Mouse (Mus musculus) R1 (cell line): Measurements from ENCODE around the gene Pank2.
A peak's percentile ranks its signal among the peaks of the same experiment; 100 is the strongest.
"Not testable (repeated sequence)": the region's sequence is repeated elsewhere in the genome, so short reads cannot be mapped to it uniquely, and the experiment has no call there.

Source experiments
- DNase-seq: peaks from one replicate; pipeline ENCODE4 v3.0.0-alpha.2; 2018; ENCODE audit warnings: low read depth, low spot score

Pank2 gene

DNA sequence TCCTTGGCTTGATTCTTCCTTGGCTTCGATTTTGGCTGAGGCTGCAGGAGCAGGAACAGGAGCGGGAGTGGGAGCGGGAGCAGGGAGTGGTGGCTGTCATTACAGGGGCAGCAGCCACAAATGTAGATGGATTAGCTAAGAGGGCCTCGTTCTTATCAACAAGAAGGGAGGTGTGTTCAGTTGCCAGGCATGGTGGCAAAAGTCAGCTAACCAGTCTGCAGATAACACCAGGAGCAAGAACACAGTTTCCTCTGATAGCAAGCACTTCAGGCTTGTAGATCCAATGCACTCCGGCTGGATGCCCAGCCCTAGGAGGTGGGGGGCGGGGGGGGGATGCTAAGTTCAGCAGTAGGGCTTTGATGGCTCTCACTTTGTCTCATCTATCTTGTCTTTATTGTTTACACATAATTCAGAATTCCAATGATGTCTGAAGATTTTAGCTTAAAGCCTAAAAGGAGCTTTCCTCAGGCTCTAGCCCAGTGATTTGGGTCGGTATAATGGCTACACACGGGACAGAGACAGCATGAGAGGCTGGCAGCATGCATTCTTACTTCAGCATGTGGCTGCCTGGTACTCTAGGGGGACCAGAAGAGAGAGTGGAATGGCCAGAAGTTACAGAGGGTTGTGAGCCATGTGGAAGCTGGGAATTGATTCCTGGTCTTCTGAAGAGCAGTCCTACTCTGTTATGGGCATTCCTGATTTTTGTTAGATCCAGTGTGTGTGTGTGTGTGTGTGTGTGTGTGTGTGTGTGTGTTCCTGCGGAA lies 1.6 kb upstream of the Pank2 start:
- DNase-seq = no peak

DNA sequence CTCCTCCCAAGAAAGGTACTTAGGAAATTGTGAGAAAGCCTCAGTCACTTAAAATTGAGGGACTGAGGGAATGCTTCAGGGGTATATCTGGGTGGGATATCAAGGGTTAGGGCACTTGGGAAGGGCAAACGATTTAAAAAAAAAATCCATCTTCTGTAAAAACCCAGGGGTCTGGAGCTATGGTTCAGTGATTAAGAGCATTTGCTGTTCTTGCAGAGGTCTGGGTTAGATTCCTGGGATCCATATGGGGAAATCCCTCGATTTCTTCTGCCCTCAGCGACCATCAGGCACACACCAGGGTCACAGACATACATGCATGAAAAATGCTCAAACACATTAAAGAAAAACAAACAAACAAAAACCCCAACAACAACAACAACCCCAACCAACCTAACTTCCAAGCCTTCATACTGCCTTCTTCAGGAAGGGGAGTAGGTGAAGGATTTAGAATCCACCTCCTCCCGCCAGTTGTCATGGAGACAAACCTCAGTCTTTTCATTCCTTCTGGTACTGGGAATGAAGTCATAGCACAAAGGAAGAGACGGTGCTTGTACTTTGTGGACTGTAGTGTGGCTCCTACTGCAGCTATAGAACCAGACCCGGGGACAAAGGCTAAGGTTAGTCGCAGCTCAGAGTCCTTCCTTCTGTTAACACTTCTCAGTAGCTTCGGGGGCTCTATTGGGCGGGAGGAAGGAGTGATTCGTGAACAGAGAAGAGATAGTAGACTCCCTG lies 648 bp upstream of the Pank2 start:
- DNase-seq = peak; percentile 95

DNA sequence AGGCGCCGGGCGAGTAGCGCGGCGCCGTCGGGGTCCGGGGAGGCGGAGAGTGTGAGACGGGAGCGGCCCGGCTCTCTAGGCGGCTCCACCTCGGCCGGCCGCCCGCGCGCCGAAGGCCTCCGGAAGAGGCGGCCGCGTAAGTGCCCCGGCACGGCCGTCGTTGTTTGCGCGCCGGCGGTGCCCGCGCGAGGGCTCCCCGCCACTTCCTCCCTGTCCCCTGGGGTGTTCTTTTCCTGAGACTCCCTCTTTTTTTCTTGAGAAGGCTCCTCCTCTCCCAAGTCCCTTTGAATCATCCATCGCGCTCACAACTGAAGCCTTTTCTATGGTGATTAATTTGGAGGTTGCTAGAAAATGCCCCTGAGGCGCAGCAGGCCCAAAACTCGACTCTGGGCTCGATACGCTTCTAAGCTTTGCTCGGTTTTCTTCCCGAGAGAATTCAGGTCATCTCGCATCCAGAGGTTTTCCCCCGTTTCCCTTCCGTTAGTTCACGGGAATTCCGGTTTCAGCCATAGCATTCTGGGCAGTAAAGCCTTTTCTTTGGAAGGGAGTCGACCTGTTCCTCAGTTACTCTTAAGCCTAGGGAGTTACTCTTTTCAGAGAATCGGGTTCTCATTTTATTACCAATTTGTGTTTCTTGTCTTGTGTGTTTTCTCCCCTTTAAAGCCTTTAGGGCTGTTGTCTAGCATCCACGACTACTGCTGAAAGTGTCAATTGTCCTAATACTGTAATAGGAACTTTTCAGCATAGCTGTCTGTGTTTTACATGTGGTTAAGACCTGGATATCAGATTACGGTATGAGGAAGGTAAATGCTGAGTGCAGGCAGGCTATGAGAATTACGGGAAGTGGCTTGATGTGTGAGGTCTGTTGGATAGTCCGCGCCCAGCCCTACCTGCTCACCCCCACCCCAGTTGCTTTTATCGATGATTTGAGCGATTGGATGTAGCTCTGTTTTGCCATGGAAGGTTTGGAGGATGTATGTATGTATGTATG lies 680 bp downstream of the Pank2 start:
- peak; percentile 68 for DNase-seq

DNA sequence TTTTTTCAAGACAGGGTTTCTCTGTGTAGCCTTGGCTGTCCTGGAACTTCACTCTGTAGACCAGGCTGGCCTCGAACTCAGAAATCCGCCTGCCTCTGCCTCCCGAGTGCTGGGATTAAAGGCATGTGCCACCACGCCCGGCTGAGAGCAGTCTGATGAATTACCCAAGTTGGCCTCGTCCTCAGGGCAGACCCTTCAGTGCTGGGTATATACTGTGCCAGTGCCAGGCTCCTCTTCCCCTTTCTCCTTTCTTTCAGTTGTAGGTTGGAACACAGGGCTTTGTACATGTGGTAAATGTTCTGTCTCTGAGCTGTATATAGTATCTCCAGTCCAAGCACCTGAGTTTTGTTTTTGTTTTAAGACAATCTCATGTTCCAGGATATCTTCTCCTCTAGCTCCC lies 1.7 kb downstream of the Pank2 start:
- DNase-seq = no peak

DNA sequence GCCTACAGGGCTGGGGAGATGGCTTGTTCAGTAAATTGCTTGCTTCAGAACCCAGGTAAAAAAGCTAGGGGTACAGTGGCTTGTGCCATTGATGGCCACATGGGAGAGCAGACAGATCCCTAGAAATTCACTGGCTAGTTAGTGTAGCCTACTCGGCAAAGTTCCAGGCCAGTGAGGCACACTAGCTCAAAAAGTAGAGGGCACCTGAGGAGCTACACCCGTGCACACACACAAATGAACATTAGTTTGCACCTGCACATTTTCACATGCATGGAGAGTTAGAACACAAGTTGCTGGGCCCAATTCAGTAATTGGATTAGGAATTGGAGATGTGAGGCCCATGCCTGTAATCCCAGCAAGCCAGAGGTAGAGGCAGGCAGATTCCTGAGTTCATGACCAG lies 2.8 kb downstream of the Pank2 start:
- DNase-seq = no peak

DNA sequence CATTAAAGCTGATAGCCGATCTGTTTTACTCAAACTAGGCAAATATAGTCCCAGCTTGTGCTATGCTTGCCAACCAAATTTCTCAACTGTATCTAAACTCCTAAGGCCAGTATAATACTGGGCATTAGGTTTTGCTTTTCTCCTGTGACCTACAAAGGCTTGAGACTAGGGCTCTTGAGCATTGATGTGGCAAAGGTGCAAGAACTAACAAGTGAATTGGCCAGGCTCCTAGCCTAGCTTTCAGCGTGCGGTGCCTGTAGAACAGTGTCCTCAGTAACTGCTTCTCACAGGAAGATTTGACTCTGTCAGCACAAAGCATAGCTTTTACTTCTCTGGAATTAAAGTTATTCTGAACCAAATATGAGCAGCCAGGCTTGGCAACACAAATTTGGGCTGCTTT lies 13.2 kb downstream of the Pank2 start:
- no peak for DNase-seq

DNA sequence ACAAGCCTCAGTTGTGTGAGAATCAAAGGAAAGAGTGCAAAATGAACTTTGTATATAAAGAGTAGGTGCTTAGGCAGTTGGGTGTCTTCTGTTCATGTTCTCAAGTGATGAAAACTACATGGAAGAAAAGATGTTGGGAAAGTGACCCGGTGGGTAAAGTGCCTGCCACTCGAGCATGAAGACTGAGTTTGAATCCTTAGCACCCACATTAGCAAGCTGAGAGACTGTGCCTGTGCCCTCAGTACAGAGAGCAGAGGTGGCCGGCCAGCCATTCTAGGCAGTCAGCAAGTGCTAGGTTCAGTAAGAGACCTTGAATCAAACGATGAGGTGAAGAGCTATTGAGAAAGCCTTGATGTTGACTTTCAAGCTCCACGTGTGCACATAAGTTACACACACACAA lies 14.4 kb downstream of the Pank2 start:
- DNase-seq = no peak

DNA sequence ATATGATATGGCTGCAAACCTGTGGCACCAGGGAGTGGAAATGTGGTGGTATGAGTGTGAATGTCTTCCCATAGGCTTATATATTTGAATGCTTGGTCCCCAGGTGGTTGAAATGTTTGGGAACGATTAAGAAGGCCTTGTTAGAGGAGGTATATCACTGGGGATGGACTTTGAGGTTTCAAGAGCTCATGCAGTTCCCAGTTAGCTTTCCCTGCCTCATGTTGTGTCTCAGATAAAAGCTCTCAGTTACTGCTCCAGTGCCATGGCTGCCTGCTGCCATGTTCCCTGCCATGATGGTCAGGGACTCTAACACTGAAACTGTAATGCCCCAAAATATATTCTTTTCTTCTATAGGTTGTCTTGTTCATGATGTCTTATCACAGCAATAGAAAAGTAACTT lies 19.3 kb downstream of the Pank2 start:
- DNase-seq = no peak

DNA sequence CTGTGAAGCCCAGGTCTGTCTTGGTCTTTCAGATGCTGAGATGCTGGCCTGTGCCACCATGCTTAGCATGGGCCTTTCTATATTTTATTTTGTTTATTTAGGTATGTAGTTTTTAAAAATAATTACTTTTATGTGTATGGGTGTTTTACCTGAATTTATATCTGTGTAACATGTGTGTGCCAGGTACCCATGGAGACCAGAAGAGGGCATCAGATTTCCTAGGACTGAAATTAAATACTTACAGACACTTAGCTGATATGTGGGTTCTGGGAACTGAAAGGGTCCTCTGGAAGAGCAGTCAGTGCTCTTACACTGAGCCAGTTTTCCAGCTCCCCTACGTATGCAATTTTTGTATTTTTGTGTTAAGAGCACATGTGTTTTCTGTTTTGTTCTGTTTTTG lies 24.0 kb downstream of the Pank2 start:
- no peak for DNase-seq

DNA sequence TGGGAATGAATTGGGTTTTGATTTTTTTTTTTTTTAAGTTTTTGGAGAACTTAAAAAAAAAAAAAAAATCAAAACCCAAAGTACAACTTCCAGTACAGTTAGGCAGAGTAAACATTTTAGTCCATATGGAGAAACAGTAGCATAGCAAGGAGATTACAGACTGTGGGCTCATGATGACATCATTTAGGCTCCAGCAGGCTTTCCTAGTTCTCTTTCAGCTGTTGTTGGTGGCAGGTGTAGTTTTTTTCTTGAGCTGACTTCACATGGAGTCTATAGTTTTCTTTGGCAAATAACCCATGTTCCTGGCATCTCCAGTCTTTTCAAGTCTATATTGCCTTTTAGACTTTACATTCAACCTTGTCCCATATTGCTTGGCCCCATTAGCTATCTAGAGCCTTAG lies 28.4 kb downstream of the Pank2 start:
- no peak for DNase-seq

DNA sequence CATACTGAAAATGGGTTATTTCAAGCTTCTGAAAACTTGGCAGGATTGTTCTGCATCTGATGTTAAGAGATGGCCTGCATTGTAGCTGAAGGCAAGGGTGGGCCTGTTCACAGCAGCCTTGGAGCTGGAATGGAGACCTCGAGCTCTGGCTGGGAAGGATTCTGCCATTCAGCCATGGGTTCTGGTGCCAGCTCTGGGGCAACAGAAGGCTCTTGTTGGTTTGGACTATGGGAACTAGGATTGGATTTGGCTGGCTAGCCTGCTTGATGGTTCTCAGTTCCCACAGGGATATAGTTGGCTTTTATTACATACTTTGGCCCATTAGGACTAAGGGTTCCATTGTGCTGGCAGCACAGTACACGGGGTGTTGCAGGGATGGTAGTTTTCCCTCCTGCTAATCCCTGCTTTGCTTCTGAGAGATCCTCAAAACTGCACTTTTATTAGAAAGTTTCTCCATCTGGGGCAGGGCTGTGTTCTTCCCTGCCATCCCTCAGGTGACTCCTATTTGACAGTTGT lies 34.5 kb downstream of the Pank2 start:
- no peak for DNase-seq

DNA sequence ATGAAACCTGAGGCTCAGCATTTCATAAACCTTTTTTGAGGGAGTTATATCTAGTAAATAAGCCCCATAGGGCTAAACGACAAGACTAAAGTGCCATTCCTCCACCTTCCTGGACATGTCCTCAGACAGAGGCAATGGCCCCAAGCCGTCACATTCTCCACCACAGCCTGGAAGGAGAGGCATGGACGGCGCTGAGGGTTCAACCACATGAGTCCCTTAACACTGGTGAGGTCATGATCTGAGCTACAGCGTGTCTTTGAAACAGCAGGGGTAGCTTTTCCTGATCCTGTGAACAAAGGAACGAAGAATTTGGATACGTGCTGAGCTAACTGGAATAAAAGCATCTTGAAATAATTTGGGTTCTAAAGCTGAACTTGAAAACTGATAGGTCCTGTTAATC lies 36.4 kb downstream of the Pank2 start:
- peak; percentile 17 for DNase-seq

DNA sequence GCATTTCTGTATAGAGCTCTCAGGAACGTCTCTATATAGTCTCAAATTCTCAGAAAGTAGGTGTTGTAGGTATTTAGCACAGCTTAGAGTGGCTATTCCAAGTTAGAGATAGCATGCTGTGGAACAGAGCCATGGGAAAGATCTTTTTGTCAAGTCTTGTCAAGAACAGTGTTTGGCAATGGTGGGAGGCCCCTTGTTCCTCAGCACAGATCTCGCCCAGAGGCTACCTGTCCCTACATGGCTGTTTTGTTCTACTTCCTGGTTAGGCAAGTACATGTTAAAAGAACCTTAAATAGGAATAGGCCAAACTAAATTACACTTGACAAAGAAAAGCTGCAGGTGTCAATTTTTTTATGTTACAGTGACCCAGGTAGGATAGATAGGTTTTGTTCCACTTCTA lies 38.2 kb downstream of the Pank2 start:
- DNase-seq = no peak

DNA sequence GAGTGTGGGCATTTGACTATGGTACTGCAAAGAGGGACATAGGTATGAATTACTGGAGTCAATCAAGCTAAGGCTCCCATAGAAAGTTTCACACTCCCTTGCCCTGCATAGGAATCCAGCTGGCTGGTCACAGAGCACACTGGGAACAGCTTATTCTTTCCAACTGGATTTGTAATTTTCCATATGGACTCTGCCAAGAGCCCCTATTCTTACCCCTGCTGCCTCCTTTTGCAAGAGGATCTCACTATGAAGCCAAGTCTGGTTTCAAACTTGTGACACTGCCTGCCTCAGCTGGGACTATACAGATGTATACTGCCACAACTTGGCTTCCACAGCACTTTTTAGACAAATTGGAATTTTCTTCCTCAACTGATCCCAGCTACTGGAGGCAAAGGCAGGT lies 39.3 kb downstream of the Pank2 start:
- no peak for DNase-seq

DNA sequence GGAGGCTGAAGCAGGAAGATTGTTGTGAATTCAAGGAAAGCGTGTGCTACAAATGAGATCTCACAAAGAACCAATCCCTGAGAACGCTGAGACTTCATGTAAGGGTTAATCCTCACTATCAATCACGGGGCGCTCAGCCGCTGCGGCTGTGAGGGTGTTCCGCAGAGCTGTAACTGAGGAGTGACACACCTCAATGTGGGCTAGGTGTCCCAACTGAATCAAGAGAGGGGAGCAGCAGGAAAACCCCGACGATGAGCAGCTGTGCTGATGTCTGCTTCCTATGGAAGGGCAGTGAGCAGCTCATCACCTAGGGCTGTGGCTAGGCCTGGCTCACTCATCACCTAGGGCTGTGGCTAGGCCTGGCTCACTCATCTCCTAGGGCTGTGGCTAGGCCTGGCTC lies 42.2 kb downstream of the Pank2 start:
- DNase-seq = no peak

DNA sequence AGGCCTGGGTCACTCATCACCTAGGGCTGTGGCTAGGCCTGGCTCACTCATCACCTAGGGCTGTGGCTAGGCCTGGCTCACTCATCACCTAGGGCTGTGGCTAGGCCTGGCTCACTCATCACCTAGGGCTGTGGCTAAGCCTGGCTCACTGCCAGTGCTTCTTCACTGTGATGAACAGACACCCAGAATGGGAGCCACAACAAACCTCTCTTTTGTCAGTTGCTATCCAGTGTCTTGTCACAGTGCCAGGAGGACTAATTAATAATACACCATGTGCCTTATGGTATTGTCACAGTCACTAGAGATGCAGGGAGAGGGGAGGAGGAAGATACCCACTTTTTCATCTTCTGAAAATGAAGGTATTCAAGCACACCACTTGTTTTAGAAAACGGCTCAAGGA lies 42.9 kb downstream of the Pank2 start:
- not testable (repeated sequence) for DNase-seq

DNA sequence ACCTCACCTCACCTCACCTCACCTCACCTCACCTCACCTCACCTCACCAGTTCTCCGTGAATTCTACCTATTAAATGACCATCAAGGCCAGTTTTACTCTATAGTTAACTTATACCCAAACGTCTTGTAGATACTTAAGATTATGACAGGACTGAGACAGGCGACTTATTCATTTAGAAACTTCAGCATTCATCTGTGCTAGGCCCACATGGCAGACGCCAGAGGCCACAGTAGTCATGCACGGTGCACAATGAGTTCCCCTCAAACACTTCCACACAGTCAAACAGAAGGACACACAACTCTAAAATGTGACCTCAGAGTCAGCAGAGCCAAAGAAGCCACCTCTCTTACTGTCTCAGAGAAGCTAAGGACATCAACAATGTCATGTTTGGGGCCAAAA lies 45.1 kb downstream of the Pank2 start:
- DNase-seq = no peak

DNA sequence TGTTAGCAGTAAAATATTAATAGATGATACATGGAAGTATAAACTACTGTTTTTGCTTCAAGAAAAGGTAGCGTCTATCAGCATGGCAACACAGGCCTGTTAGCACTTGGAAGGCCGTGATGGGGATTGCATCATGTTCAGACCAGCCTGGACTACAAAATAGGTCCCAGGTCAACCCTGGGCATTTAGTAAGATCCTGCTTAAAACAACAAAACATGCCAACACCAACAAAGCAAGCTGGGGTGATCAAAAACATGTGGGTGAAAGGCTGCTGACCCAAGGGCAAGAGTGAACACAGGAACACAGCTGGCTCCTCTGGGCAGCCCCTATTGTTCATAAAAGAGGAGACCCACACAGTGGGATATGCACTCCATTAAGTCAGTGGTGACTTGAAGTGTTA lies 45.5 kb downstream of the Pank2 start:
- DNase-seq = no peak

DNA sequence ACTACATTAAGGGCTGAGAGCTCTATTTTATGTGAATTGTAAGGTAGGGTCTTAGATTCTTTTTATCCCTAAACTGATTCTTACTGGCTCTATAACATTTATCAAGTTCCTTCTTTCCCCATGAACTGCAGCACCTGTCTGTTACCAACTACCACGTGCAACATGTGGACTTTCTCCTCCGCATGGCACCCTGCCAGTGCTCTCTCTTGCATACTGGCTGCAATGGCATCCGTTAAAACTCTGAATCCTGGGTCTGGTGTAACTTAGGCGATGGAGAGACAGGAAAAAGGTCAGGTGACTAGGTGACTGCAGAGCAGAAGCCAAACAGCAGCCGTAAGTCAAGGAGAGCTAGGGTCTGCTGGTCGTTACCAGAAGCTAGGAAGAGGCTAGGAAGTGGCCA lies 47.0 kb downstream of the Pank2 start:
- DNase-seq = no peak

DNA sequence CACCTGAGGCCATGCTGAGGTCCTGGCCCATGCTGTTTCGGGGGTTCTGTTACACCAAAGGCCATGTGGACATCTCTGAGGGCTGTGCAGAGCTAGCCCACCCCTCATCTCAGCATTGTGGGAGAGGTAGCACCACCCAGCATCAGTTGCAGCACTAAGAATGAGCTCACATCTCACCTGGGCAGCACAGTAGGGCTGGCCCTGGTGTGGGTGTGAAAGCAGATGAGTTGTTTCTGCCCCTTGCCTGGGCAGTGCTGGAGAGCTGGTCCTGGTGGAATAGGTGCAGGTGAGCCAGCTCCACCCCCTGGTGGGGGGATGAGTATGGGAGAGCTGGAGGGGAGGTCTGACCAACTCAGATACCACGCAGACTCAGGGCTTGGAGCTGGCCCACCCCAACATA lies 53.9 kb downstream of the Pank2 start:
- DNase-seq = no peak

DNA sequence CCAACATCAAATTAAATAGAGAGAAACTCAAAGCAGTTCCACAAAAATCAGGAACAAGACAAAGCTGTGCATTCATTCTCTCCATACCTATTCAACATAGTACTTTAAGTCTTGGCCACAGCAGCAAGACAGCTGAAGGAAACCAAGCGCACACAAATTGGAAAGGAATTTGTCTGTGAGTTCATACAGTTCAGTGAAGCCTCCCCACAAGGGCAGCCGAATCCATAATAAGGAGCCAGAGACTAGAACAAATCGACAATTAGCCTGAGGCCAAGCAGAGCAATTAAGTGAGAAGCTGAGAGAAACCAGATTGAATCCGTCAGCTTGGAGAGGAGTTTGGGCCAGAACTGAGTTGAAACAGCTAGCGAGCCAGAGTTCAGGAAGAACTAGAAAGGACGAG lies 57.1 kb downstream of the Pank2 start:
- peak; percentile 21 for DNase-seq

DNA sequence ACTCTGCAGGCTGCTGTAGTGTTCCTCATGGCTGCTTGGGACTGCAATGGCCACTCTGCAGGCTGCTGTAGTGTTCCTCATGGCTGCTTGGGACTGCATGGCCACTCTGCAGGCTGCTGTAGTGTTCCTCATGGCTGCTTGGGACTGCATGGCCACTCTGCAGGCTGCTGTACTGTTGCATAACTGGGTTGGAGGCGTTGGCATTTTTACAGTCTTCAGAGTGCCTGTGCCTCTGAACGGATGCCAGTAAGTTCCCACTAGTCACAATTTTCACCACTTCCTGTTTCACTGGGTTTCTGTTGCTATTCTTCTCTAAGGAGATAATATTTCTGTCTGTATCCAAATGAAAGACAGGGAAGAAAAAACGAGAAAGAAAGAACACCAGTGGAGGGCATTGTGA lies 58.9 kb downstream of the Pank2 start:
- not testable (repeated sequence) for DNase-seq
